Mouse (Mus musculus) megakaryocyte, embryonic 14.5 days (primary cell): ENCODE results near the gene Clybl.

Source experiments
- FLI1 ChIP-seq: IDR thresholded peaks from 2 replicates; pipeline ENCODE4 v1.6.1; 2012; ENCODE audit warnings: low read length, inconsistent platforms, mixed read lengths
- GATA1 ChIP-seq: IDR thresholded peaks from 3 replicates; pipeline ENCODE4 v1.6.1; 2012; ENCODE audit warnings: mixed read lengths, low read length, inconsistent platforms, borderline replicate concordance

DNA sequence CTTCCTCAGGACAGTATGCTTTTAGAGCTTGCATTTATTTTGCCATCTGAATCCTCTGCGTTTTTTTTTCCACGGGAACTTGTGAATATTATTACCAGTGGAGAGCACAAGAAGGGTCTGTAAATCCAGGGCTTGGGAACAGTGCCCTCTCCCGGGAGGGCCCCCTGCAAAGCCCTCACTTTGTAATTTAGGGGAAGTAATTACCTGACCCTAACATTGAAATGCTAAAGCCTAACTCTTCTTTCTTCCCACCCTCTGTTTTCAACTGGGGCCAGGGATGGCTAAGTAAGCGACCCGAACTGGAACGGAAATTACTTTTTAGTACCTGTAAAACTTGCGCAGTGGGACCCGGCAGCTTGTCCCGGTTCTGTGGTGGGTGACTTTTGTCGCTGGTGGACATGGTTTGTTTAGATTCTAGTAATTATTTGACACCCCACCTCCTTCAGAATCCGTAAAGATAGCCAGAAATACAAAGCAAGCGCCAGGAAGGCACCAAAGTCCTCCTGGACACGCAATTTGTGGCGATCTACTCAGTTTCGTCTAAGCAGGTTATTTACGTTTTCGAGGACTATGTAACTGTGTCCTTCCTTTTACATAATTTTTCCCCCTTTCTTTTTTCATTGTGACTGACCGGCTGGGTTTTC, 224.5 kb downstream of the Clybl start:
- no peak for TF ChIP-seq FLI1
- TF ChIP-seq GATA1: no peak
